Mouse (Mus musculus) hindbrain, postnatal 0 days (tissue): ENCODE data around the gene Tmc3. TPM values are rescaled to one million over a fixed set of nuclear protein-coding genes. Genes with fewer than 3 reads are reported as not detected.

Source experiments
- ATAC-seq: fragments of 200-750 bp; cut with Nextera tagmentation; 2 replicates; pipeline ENCODE4 v1.8.0; 2017; ENCODE audit warnings: mild to moderate bottlenecking, moderate TSS enrichment, moderate library complexity
- DNase-seq: peaks from one replicate; pipeline ENCODE4 v3.0.0-alpha.2; 2015; ENCODE audit warnings: low spot score
- H3K27ac ChIP-seq: fragments of 300-500 bp; sonication (generic); 2 replicates; pipeline ENCODE4 v1.5.1; 2014; ENCODE audit warnings: mild to moderate bottlenecking
- H3K27me3 ChIP-seq: fragments of 300-500 bp; sonication (generic); 2 replicates; pipeline ENCODE4 v1.6.1; 2014; ENCODE audit warnings: low read length, mixed read lengths; ENCODE audit not compliant: insufficient read depth
- H3K36me3 ChIP-seq: fragments of 300-500 bp; sonication (generic); 2 replicates; pipeline ENCODE4 v1.6.1; 2014; ENCODE audit warnings: low read length, mixed read lengths; ENCODE audit not compliant: insufficient read depth
- H3K4me1 ChIP-seq: fragments of 300-500 bp; sonication (generic); 2 replicates; pipeline ENCODE4 v1.6.1; 2014; ENCODE audit warnings: antibody characterized with exemption, low read length, mixed read lengths; ENCODE audit not compliant: insufficient read depth
- H3K4me2 ChIP-seq: fragments of 300-500 bp; sonication (generic); 2 replicates; pipeline ENCODE4 v1.6.1; 2014; ENCODE audit warnings: low read depth, mild to moderate bottlenecking, low read length, moderate library complexity, mixed read lengths
- H3K4me3 ChIP-seq: fragments of 300-500 bp; sonication (generic); 2 replicates; pipeline ENCODE4 v1.5.1; 2014; ENCODE audit warnings: low read length
- H3K9ac ChIP-seq: fragments of 300-500 bp; sonication (generic); replicated peaks from 2 replicates; pipeline ENCODE4 v1.6.1; 2014; ENCODE audit warnings: mild to moderate bottlenecking, low read length, moderate library complexity, mixed read lengths
- H3K9me3 ChIP-seq: fragments of 300-500 bp; sonication (generic); 2 replicates; pipeline ENCODE4 v1.6.1; 2016; ENCODE audit warnings: low read length, mixed read lengths
- CTCF ChIP-seq: IDR thresholded peaks from 2 replicates; pipeline ENCODE4 v1.5.1; 2016; ENCODE audit warnings: antibody characterized with exemption, control low read depth, low read depth
- WGBS: fragments of 180-500 bp; shearing (Covaris S2); extraction: QIAGEN DNeasy Blood & Tissue Kit; methylation state at CpG from one replicate; pipeline ENCODE4 v1.1.7; 2014; 5-methylcytosine and 5-hydroxymethylcytosine counted together
- polyA plus RNA-seq: library from polyadenylated mRNA; unstranded; fragments of >200 nt; fragmentation: Nextera tagmentation; extraction: Ambion mirVana; gene quantifications from 2 replicates; pipeline ENCODE4 v1.2.1, GENCODE M21; 2015
- total RNA-seq: library from RNA; depleted of rRNA; stranded (reverse); fragments of >200 nt; gene quantifications from 2 replicates; pipeline ENCODE4 v1.2.3, GENCODE M21; 2014

Gene Tmc3
- total and polyA plus RNA-seq, 2 experiments from 2014 or later, result 0.29 to 0.94 TPM

- H3K4me3 ChIP-seq, result no peak overlapping the region
- H3K27me3 ChIP-seq, result no peaks in the 10 kb centered on the region
- H3K27ac ChIP-seq, result no peak overlapping the region
- no peaks in the 10 kb centered on the region for H3K4me1 ChIP-seq
- H3K9me3 ChIP-seq, result no peaks in the 10 kb centered on the region
- TF ChIP-seq CTCF, result no peak
- H3K9ac ChIP-seq, result no peak overlapping the region
- no peaks in the 10 kb centered on the region for H3K36me3 ChIP-seq
- H3K4me2 ChIP-seq, result no peak overlapping the region
- 94% methylated on average over 3 of the region's 3 CpGs for WGBS
- ATAC-seq (no peak), DNase-seq (no peak)
These were observed 12.3 kb downstream of the Tmc3 start for GRCm38 (mm10) chr7:83597063-83597462.

GRCm38 (mm10) chr7:83598997-83599912, 14.5 kb downstream of the Tmc3 start:
- no peak overlapping the region for H3K9ac ChIP-seq
- DNase-seq, result no peak
- no peak overlapping the region for H3K4me2 ChIP-seq
- H3K27ac ChIP-seq, result no peak overlapping the region
- no peaks in the 10 kb centered on the region for H3K27me3 ChIP-seq
- ATAC-seq, result no peak
- no peaks in the 10 kb centered on the region for H3K36me3 ChIP-seq
- H3K9me3 ChIP-seq, result no peaks in the 10 kb centered on the region
- no peaks in the 10 kb centered on the region for H3K4me1 ChIP-seq
- H3K4me3 ChIP-seq, result no peak overlapping the region
- no peak for TF ChIP-seq CTCF
- WGBS, result 91% methylated on average over 13 of the region's 13 CpGs

- Histone ChIP-seq H3K9me3 (no peaks in the 10 kb centered on the region), H3K27ac (no peak overlapping the region), H3K4me2 (no peak overlapping the region), H3K36me3 (no peaks in the 10 kb centered on the region), H3K4me3 (no peak overlapping the region), H3K27me3 (no peaks in the 10 kb centered on the region), H3K4me1 (no peaks in the 10 kb centered on the region), H3K9ac (no peak overlapping the region)
- 60% methylated on average over 8 of the region's 8 CpGs for WGBS
- ATAC-seq, result no peak
- TF ChIP-seq CTCF, result peak; percentile 61
- peak; percentile 15 for DNase-seq
These were observed 15.2 kb downstream of the Tmc3 start for GRCm38 (mm10) chr7:83599913-83600286.

GRCm38 (mm10) chr7:83604180-83604944, 19.6 kb downstream of the Tmc3 start:
- WGBS, result 88% methylated on average over 7 of the region's 7 CpGs
- TF ChIP-seq CTCF, result no peak
- Histone ChIP-seq H3K9ac (no peak overlapping the region), H3K4me2 (no peak overlapping the region), H3K4me1 (no peaks in the 10 kb centered on the region), H3K36me3 (no peaks in the 10 kb centered on the region), H3K9me3 (no peaks in the 10 kb centered on the region), H3K27me3 (no peaks in the 10 kb centered on the region), H3K27ac (no peak overlapping the region), H3K4me3 (no peak overlapping the region)
- ATAC-seq (no peak), DNase-seq (no peak)

GRCm38 (mm10) chr7:83606796-83607195, 22.1 kb downstream of the Tmc3 start:
- no peak overlapping the region for H3K9ac ChIP-seq
- H3K27ac ChIP-seq, result no peak overlapping the region
- ATAC-seq (no peak), DNase-seq (no peak)
- H3K4me2 ChIP-seq, result no peak overlapping the region
- H3K4me1 ChIP-seq, result no peaks in the 10 kb centered on the region
- WGBS, result 96% methylated on average over 2 of the region's 2 CpGs
- no peak overlapping the region for H3K4me3 ChIP-seq
- H3K36me3 ChIP-seq, result no peaks in the 10 kb centered on the region
- H3K9me3 ChIP-seq, result no peaks in the 10 kb centered on the region
- no peaks in the 10 kb centered on the region for H3K27me3 ChIP-seq
- no peak for TF ChIP-seq CTCF

GRCm38 (mm10) chr7:83609891-83610290, 25.2 kb downstream of the Tmc3 start:
- H3K4me1 ChIP-seq, result no peaks in the 10 kb centered on the region
- no peak overlapping the region for H3K9ac ChIP-seq
- no peaks in the 10 kb centered on the region for H3K9me3 ChIP-seq
- WGBS, result 95% methylated on average over 4 of the region's 4 CpGs
- H3K27ac ChIP-seq, result no peak overlapping the region
- no peak for TF ChIP-seq CTCF
- no peak overlapping the region for H3K4me3 ChIP-seq
- no peaks in the 10 kb centered on the region for H3K36me3 ChIP-seq
- no peak for ATAC-seq
- DNase-seq, result no peak
- H3K27me3 ChIP-seq, result no peaks in the 10 kb centered on the region
- no peak overlapping the region for H3K4me2 ChIP-seq
